8 mouse cellular contexts compared by ENCODE assay signal in genomic region chr12:85572047-85572475, GRCm38 (mm10). TPM values are rescaled to one million over a fixed set of nuclear protein-coding genes. Genes with fewer than 3 reads are reported as not detected.
DNase-seq lines count a peak whose midpoint lies in the region; ATAC-seq and TF ChIP-seq lines count a peak whose summit lies in the region.

No protein-coding gene starts in this region.

- peak; percentile 47 for DNase-seq in adrenal gland, postnatal 25 days
- peak; percentile 69 for DNase-seq in fibroblast of lung, adult 2 months (ENCODE audit: low read depth)
- DNase-seq in kidney, postnatal 36 days: peak; percentile 25 to 48
- peak; percentile 84 to 88 for DNase-seq in lung, postnatal 4 days
- DNase-seq in thymus, postnatal 14 days: no peak

- no peak overlapping the region for H3K9ac ChIP-seq in heart, embryonic 14.5 days (ENCODE audit: low read length)
- H3K9ac ChIP-seq in stomach, embryonic 15.5 days: no peak overlapping the region

- TF ChIP-seq CTCF in E14TG2a.4 (conservative IDR thresholded peaks at IDR 0.05; ENCODE audit: low read length): no peak

- H3K36me3 ChIP-seq in E14TG2a.4 (ENCODE audit: insufficient read depth, low read length): no peaks in the 10 kb centered on the region
- H3K36me3 ChIP-seq in heart, embryonic 14.5 days (ENCODE audit: control insufficient read depth, insufficient read depth, low read length): no peaks in the 10 kb centered on the region
- no peaks in the 10 kb centered on the region for H3K36me3 ChIP-seq in stomach, embryonic 15.5 days

- peaks cover 5% of the 10 kb centered on the region for H3K27me3 ChIP-seq in E14TG2a.4 (ENCODE audit: insufficient read depth, low read length)
- no peaks in the 10 kb centered on the region for H3K27me3 ChIP-seq in heart, embryonic 14.5 days (ENCODE audit: control insufficient read depth, insufficient read depth, low read length)
- H3K27me3 ChIP-seq in stomach, embryonic 15.5 days (replicated peaks): no peaks in the 10 kb centered on the region

- peak; percentile 79; the same call in 1 of the 2 replicates for ATAC-seq in heart, embryonic 14.5 days (ENCODE audit: insufficient number of reproducible peaks, insufficient read depth, low FRiP score, low read depth)
- ATAC-seq in stomach, embryonic 15.5 days (ENCODE audit: insufficient read depth, low FRiP score, low read depth): peak; percentile 20; the same call in 1 of the 2 replicates

- H3K9me3 ChIP-seq in E14TG2a.4 (ENCODE audit: low read length): no peaks in the 10 kb centered on the region
- no peaks in the 10 kb centered on the region for H3K9me3 ChIP-seq in heart, embryonic 14.5 days (ENCODE audit: control insufficient read depth, low read length)
- H3K9me3 ChIP-seq in stomach, embryonic 15.5 days: no peaks in the 10 kb centered on the region

- WGBS in heart, embryonic 14.5 days: 25% methylated on average over 10 of the region's 10 CpGs
- WGBS in stomach, embryonic 15.5 days: 41% methylated on average over 10 of the region's 10 CpGs

- H3K4me1 ChIP-seq in E14TG2a.4 (replicated peaks; ENCODE audit: low read depth, low read length): peaks cover 31% of the 10 kb centered on the region
- H3K4me1 ChIP-seq in heart, embryonic 14.5 days (ENCODE audit: control insufficient read depth in 2 of 2, insufficient read depth in 2 of 2, low read length in 2 of 2): peaks cover 5 to 22% of the 10 kb centered on the region in 2 experiments; a peak in 3 of 4 replicates
- H3K4me1 ChIP-seq in stomach, embryonic 15.5 days: peaks cover 6% of the 10 kb centered on the region; the same call in 1 of the 2 replicates

- peak overlapping the region; percentile 44 for H3K4me2 ChIP-seq in heart, embryonic 14.5 days (ENCODE audit: low read length)
- 0 out of 2 replicates have a peak overlapping the region, but pooled peaks have one; percentile 17 for H3K4me2 ChIP-seq in stomach, embryonic 15.5 days

- H3K4me3 ChIP-seq in E14TG2a.4 (replicated peaks; ENCODE audit: low read length): peak overlapping the region; percentile 64
- peak overlapping the region in 1 of 2 experiments; percentile 17; a peak in 2 of 4 replicates for H3K4me3 ChIP-seq in heart, embryonic 14.5 days (ENCODE audit: control insufficient read depth in 1 of 2, insufficient read depth in 1 of 2, low read depth in 1 of 2, low read length in 2 of 2)
- no peak overlapping the region for H3K4me3 ChIP-seq in stomach, embryonic 15.5 days (replicated peaks)

- H3K27ac ChIP-seq in heart, embryonic 14.5 days (replicated peaks in 1 of 2; ENCODE audit: control insufficient read depth in 1 of 2, insufficient read depth in 1 of 2, low read depth in 2 of 2, low read length in 2 of 2): peak overlapping the region in 1 of 2 experiments; percentile 15; a peak in 1 of 4 replicates
- no peak overlapping the region for H3K27ac ChIP-seq in stomach, embryonic 15.5 days

RNA-seq across cellular contexts. Expression of gene Jdp2, which starts 26.8 kb away (rescaled TPM):
- 15.1 and 16.4 TPM in 2 replicates for total RNA-seq in adrenal gland, postnatal 25 days (2021)
- 0.58 and 0.61 TPM in 2 replicates for polyA plus RNA-seq in heart, embryonic 14.5 days (2014; fragmentation: Nextera tagmentation; extraction: Ambion mirVana)
- 0.81 and 0.89 TPM in 2 replicates for polyA plus RNA-seq in stomach, embryonic 15.5 days (2015; fragmentation: Nextera tagmentation; extraction: Ambion mirVana)
